Mouse (Mus musculus) forebrain, embryonic 10.5 days (tissue): ENCODE data around the gene Myog. TPM values are rescaled to one million over a fixed set of nuclear protein-coding genes. Genes with fewer than 3 reads are reported as not detected.
"Not testable (repeated sequence)": the region's sequence is repeated elsewhere in the genome, so short reads cannot be mapped to it uniquely, and the experiment has no call there.

Experiments
- DNase-seq: peaks from one replicate; pipeline ENCODE4 v3.0.0-alpha.2; 2017; ENCODE audit warnings: low spot score; ENCODE audit errors: extremely low spot score
- H3K27ac ChIP-seq: fragments of 300-500 bp; sonication (generic); 2 replicates; pipeline ENCODE4 v1.5.1; 2016; ENCODE audit warnings: mild to moderate bottlenecking
- H3K27me3 ChIP-seq: fragments of 300-500 bp; sonication (generic); 2 replicates; pipeline ENCODE4 v1.6.1; 2016; ENCODE audit warnings: mild to moderate bottlenecking; ENCODE audit not compliant: poor library complexity, severe bottlenecking
- H3K36me3 ChIP-seq: fragments of 300-500 bp; sonication (generic); replicated peaks from 2 replicates; pipeline ENCODE4 v1.6.1; 2016; ENCODE audit warnings: mild to moderate bottlenecking, moderate library complexity
- H3K4me1 ChIP-seq: fragments of 300-500 bp; sonication (generic); 2 replicates; pipeline ENCODE4 v1.6.1; 2016
- H3K4me3 ChIP-seq: fragments of 300-500 bp; sonication (generic); 2 replicates; pipeline ENCODE4 v1.5.1; 2016; ENCODE audit warnings: mild to moderate bottlenecking, moderate library complexity
- H3K9me3 ChIP-seq: fragments of 300-500 bp; sonication (generic); 2 replicates; pipeline ENCODE4 v1.6.1; 2016; ENCODE audit warnings: mild to moderate bottlenecking, moderate library complexity
- WGBS: fragments of 180-500 bp; shearing (Covaris S2); methylation state at CpG from one replicate; pipeline ENCODE4 v1.1.7; 2016; 5-methylcytosine and 5-hydroxymethylcytosine counted together
- polyA plus RNA-seq: library from polyadenylated mRNA; unstranded; fragments of >200 nt; fragmentation: Nextera tagmentation; extraction: Ambion mirVana; gene quantifications from 2 replicates; pipeline ENCODE4 v1.2.1, GENCODE M21; 2016

Myog gene
- not detected in 2 replicates for polyA plus RNA-seq

GRCm38 (mm10) chr1:134289598-134290099 is at the start of gene Myog:
Gene Myog, plus strand, starts transcription at chr1:134289989.
- H3K9me3 ChIP-seq = no peaks in the 10 kb centered on the region
- no peak for DNase-seq
- WGBS = 46% methylated on average over 11 of the region's 11 CpGs
- H3K27me3 ChIP-seq = no peaks in the 10 kb centered on the region; the same call in 1 of the 2 replicates
- H3K27ac ChIP-seq = peak within 1 kb of the TSS; percentile 30; the same call in 1 of the 2 replicates
- no peak within 1 kb of the TSS for H3K4me3 ChIP-seq
- peaks cover 47% of the 10 kb centered on the region for H3K4me1 ChIP-seq
- no peaks in the 10 kb centered on the region for H3K36me3 ChIP-seq

GRCm38 (mm10) chr1:134240701-134241100 is 49.1 kb upstream of the Myog start:
- WGBS = 90% methylated on average over 9 of the region's 9 CpGs
- peaks cover 88% of the 10 kb centered on the region for H3K27me3 ChIP-seq
- H3K4me1 ChIP-seq = peaks cover 29% of the 10 kb centered on the region
- H3K4me3 ChIP-seq = no peak overlapping the region
- H3K36me3 ChIP-seq = no peaks in the 10 kb centered on the region
- no peaks in the 10 kb centered on the region for H3K9me3 ChIP-seq
- DNase-seq = no peak
- H3K27ac ChIP-seq = no peak overlapping the region

GRCm38 (mm10) chr1:134241298-134241697 is 48.5 kb upstream of the Myog start:
- no peak for DNase-seq
- Histone ChIP-seq H3K4me1 (peaks cover 23% of the 10 kb centered on the region), H3K27ac (no peak overlapping the region), H3K36me3 (no peaks in the 10 kb centered on the region), H3K27me3 (peaks cover 82% of the 10 kb centered on the region), H3K4me3 (no peak overlapping the region), H3K9me3 (no peaks in the 10 kb centered on the region)
- 78% methylated on average over 8 of the region's 8 CpGs for WGBS

DNA sequence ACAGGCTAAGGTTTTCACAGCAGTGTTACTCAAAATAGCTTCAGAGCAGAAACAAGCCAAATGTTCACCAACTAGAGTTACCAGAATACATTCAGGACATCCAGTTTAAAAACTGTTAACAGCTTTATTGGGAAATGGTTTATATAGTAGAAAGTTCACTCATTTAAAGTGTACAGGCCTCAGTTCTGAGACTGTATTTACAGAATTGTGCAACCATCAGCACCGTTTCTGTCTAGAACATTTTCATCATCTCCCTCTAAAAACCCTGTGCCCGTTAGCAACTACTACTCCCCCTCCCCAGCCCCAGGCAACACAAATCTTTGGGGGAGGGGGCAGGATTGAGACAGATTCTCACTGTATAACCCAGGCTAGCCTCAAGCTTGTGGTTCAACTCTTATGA is 47.5 kb upstream of the Myog start:
- peaks cover 21% of the 10 kb centered on the region for H3K4me1 ChIP-seq
- H3K4me3 ChIP-seq = no peak overlapping the region
- H3K27ac ChIP-seq = no peak overlapping the region
- H3K27me3 ChIP-seq = peaks cover 72% of the 10 kb centered on the region
- no peaks in the 10 kb centered on the region for H3K9me3 ChIP-seq
- no peaks in the 10 kb centered on the region for H3K36me3 ChIP-seq
- WGBS = 82% methylated on average over 2 of the region's 2 CpGs
- DNase-seq = no peak

DNA sequence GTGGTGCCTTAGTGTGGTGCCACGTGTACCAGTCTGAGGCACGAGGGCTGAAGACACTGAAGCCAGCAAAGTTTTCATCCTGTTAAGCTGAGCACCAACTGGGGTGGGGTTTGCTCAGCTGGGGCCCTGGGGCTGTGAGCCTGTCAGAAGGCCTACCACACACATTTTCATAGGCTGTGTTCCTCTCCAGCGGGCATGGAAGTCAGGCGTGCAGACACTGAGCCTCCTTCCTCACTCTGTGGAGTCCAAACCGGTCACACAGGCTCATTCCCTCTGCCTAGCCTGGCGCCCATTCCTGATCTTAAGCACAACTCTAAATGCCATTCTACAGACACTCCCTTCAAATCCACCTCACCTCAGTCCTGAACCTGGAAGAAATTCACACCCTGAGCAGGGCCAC is 46.3 kb upstream of the Myog start:
- WGBS = 72% methylated on average over 6 of the region's 6 CpGs
- H3K9me3 ChIP-seq = no peaks in the 10 kb centered on the region
- DNase-seq = no peak
- peak overlapping the region; percentile 71; the same call in 1 of the 2 replicates for H3K27ac ChIP-seq
- H3K4me1 ChIP-seq = peaks cover 21% of the 10 kb centered on the region
- H3K36me3 ChIP-seq = no peaks in the 10 kb centered on the region
- H3K4me3 ChIP-seq = no peak overlapping the region
- peaks cover 62% of the 10 kb centered on the region for H3K27me3 ChIP-seq

DNA sequence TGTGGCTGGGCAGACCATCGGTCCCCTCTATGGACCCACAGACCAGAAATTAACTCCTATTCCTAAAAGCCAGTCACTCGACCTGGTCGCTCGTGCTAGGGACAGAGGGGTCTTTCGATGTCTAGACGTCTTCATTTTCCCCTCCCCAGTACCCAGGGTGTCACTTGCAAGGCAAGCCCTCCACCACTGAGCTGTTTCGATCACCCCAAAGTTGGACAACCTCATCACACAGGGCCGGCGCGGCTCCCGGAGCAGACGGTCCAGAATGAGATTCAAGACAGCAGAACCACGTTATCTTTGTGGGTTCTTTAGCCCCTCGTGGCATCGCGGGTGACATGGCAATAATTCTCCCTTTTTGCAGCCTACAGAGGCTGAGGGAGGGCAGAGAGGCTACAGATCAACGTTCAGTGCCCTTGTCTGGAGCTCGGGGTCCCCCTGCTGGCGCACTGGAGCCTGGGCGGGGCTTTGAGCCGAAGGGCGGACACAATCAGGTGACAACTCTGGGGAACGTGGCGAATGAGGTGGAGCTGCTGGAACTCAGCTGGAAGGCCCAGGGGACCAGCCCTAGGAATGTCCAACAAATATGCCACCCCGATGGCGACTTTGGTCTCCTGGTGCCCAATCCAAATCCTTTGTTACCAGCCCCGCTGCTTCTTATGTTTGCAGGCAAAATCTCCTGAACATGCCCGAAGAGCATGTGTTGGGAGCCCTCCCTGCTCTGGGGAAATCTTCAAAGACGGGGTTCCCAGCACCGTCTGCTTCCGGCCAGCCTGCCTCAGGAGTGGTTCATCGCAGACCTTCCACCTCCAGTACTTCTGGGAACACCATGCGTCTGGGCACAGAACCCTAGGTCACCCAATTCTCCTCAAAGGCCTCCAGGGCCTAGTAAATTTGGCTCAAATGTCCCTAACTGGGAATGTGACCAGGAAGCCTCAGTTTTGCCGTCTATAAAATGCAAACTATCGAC is 45.6 kb upstream of the Myog start:
- H3K36me3 ChIP-seq = no peaks in the 10 kb centered on the region
- 24% methylated on average over 35 of the region's 35 CpGs for whole genome bisulfite sequencing
- H3K27ac ChIP-seq = peak overlapping the region; percentile 71
- peak overlapping the region; percentile 34 for H3K4me3 ChIP-seq
- H3K27me3 ChIP-seq = peaks cover 55% of the 10 kb centered on the region
- no peaks in the 10 kb centered on the region for H3K9me3 ChIP-seq
- peak; percentile 85 for DNase-seq
- H3K4me1 ChIP-seq = peaks cover 18% of the 10 kb centered on the region

DNA sequence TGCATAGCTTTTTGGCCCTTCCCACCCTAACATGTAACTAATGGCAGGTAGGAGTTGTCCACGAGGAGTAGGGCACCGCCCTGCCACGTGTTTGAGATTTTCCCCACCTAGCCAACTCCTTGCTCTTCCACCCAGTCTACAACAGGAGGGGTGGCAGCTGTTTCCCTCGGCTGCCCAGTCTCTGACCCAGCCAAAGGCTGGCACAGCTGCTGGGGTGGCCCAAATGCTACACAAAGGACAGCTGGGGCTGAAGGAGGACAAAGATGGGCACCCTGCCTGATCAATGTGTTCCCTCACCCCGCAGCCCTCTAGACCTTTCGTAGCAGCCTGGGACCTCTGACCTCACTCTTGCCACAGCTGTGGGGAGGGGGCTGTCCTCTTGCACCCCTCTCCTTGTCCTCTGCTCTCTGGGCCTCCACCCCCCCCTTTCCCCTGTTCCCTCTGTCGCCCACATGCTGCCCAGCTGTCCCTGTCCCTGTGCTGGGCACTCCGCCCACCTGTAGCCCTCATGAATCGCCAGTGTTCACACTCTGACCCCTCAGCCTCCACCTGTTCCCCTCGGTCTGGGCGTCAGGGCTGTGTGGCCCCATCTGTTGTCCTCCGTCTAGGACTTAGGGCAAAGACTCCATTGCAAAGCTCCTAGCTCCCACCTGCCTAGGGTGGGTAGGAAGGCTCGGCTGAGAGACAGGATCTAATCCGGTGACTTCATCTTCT is 44.6 kb upstream of the Myog start:
- Histone ChIP-seq H3K27me3 (peaks cover 48% of the 10 kb centered on the region), H3K27ac (no peak overlapping the region), H3K4me3 (no peak overlapping the region), H3K9me3 (no peaks in the 10 kb centered on the region), H3K4me1 (peaks cover 18% of the 10 kb centered on the region), H3K36me3 (no peaks in the 10 kb centered on the region)
- no peak for DNase-seq
- 80% methylated on average over 14 of the region's 14 CpGs for whole genome bisulfite sequencing

DNA sequence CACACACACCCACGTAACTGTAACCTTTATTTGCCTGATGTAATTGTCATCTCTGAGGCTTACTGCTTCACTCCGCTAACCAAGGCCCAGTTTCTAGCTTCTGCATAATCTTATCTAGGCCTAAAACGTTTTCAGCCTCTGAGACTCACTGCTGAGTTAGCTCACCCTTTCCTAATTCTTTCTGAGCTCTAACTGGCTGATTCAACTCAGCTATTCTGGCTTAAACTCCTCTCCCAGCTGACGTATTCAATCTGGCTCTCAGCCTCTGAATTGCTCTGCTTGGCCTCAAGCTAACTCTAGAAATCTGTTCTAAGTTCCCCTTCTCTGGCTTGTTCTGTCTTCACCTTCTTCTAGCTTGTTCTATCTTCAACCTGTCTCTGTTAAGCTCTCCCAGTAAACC is 43.2 kb upstream of the Myog start:
- Histone ChIP-seq H3K4me1 (peaks cover 18% of the 10 kb centered on the region), H3K27ac (no peak overlapping the region), H3K9me3 (no peaks in the 10 kb centered on the region), H3K4me3 (no peak overlapping the region), H3K36me3 (no peaks in the 10 kb centered on the region), H3K27me3 (peaks cover 37% of the 10 kb centered on the region)
- WGBS = 61% methylated on average over 4 of the region's 4 CpGs
- no peak for DNase-seq

DNA sequence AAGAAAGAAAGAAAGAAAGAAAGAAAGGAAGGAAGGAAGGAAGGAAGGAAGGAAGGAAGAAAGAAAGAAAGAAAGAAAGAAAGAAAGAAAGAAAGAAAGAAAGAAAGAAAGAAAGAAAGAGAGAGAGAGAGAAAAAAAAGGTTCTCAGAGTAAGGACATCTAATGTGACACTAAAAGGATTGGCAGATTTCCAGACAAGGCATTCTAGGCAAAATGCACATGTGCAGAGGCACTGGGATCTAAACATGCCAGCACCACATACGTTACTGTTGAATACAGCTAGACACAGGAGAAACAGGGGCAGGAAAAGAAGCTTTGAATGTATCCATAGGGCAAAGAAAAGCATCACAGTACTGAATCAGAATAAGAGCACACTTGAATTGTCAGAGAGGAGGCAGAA is 40.1 kb upstream of the Myog start:
- not testable (repeated sequence) for H3K9me3 ChIP-seq, H3K27me3 ChIP-seq, H3K4me3 ChIP-seq, DNase-seq, H3K36me3 ChIP-seq, H3K27ac ChIP-seq, H3K4me1 ChIP-seq
- WGBS = 90% methylated on average over 1 of the region's 1 CpGs

GRCm38 (mm10) chr1:134264341-134264740 is 25.4 kb upstream of the Myog start:
- H3K27ac ChIP-seq = no peak overlapping the region
- H3K27me3 ChIP-seq = no peaks in the 10 kb centered on the region
- no peak for DNase-seq
- H3K9me3 ChIP-seq = peaks cover 11% of the 10 kb centered on the region; the same call in 1 of the 2 replicates
- WGBS = 90% methylated on average over 6 of the region's 6 CpGs
- H3K4me3 ChIP-seq = no peak overlapping the region
- no peaks in the 10 kb centered on the region for H3K36me3 ChIP-seq
- H3K4me1 ChIP-seq = no peaks in the 10 kb centered on the region

DNA sequence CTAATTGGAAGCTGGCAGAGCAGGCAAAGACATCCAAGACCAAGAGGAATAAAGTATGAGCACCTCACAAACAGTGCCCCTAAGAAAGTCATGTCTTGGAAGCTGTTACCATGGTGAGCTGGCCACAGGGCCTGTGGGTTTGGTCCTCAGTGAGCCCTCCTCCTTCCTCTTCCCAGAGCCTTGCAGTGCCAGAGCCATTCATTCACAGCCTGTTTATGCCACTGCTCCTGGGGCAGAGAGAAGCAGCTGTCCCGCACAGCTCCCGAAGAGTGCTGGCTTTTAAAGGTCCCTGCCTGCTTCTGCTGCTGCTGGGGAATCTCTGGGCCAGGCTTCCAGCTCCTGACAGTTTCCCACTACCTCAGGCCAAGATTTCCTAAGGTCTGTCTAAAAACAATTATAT is 24.0 kb upstream of the Myog start:
- Histone ChIP-seq H3K4me3 (no peak overlapping the region), H3K27ac (no peak overlapping the region), H3K4me1 (no peaks in the 10 kb centered on the region), H3K9me3 (peaks cover 4% of the 10 kb centered on the region; the same call in 1 of the 2 replicates), H3K36me3 (no peaks in the 10 kb centered on the region), H3K27me3 (no peaks in the 10 kb centered on the region)
- DNase-seq = no peak
- WGBS = 57% methylated on average over 2 of the region's 2 CpGs

- 73% methylated on average over 7 of the region's 7 CpGs for WGBS
- no peak for DNase-seq
Measured at GRCm38 (mm10) chr1:134270026-134270425, 19.8 kb upstream of the Myog start.

More at GRCm38 (mm10) chr1:134270026-134270425, 19.8 kb upstream of the Myog start:
- H3K9me3 ChIP-seq = no peaks in the 10 kb centered on the region
- no peaks in the 10 kb centered on the region for H3K36me3 ChIP-seq
- H3K27ac ChIP-seq = no peak overlapping the region
- no peak overlapping the region for H3K4me3 ChIP-seq
- no peaks in the 10 kb centered on the region for H3K27me3 ChIP-seq
- peaks cover 2% of the 10 kb centered on the region; the same call in 1 of the 2 replicates for H3K4me1 ChIP-seq
